Mouse (Mus musculus): ENCODE data around the gene Aox2. TPM values are rescaled to one million over a fixed set of nuclear protein-coding genes. Genes with fewer than 3 reads are reported as not detected.

The Aox2 gene
- not detected in 2 replicates for polyA plus RNA-seq (2012)

DNA sequence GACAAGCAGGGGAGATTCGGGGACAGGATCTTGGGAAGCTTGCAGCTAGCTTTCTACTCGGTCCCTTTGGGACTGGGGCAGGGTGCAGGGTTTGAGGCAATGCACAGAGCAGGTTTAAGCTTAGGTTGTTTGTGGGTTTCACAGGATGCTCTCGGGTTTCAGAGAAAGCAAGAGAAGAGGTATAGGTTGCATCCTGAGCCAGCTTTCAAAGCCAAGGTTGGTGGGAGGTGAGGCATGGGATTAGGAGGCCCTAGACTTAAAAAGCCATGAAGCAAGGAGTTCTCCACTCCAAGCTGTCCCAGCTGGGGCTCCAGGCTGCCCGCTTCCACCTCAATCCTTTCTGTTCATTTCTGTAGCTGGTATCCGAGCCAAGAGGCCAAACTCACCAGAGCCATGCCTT, at the start of gene Aox2:
Aox2 (plus strand) TSS at position 301 of the 400 bp plus-strand sequence.
- H3K4me1 ChIP-seq (ENCODE audit: control insufficient read depth): no peaks in the 10 kb centered on the region
- H3K36me3 ChIP-seq (ENCODE audit: control insufficient read depth): no peaks in the 10 kb centered on the region
- H3K4me3 ChIP-seq (replicated peaks): no peak within 1 kb of the TSS
- no peaks in the 10 kb centered on the region for H3K27me3 ChIP-seq (ENCODE audit: control insufficient read depth)
- H3K9me3 ChIP-seq (ENCODE audit: control insufficient read depth, low read length): no peaks in the 10 kb centered on the region
- no peak for TF ChIP-seq TAL1 (IDR thresholded peaks at IDR 0.05; ENCODE audit: low read length)
- TF ChIP-seq GATA1 (IDR thresholded peaks at IDR 0.05; ENCODE audit: low read length): no peak

DNA sequence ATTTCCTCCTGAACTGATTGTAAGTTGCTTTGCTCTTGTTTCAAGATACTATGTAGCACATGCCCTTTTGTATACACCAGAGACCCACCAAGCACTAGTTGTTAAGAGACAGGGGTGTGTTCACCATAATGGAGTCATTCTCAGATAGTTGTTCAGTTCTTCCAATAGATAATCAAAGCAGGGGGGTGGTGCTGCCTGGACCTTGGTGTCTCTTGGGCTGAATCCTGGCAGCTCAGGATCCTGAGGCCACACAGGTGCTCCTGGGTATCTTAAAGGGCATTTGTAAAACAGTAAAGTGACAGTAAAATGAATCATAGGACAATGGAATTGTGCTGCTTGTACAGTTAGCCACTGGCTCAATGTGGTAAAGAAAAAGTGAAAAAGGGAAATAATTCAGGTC, 49.2 kb upstream of the Aox2 start:
- Histone ChIP-seq H3K36me3 (ENCODE audit: control insufficient read depth) (no peaks in the 10 kb centered on the region), H3K4me3 (replicated peaks) (no peak overlapping the region), H3K4me1 (ENCODE audit: control insufficient read depth) (no peaks in the 10 kb centered on the region), H3K27me3 (ENCODE audit: control insufficient read depth) (no peaks in the 10 kb centered on the region), H3K9me3 (ENCODE audit: control insufficient read depth, low read length) (no peaks in the 10 kb centered on the region)
- TF ChIP-seq GATA1 (IDR thresholded peaks at IDR 0.05; ENCODE audit: low read length) (no peak), TAL1 (IDR thresholded peaks at IDR 0.05; ENCODE audit: low read length) (no peak)

DNA sequence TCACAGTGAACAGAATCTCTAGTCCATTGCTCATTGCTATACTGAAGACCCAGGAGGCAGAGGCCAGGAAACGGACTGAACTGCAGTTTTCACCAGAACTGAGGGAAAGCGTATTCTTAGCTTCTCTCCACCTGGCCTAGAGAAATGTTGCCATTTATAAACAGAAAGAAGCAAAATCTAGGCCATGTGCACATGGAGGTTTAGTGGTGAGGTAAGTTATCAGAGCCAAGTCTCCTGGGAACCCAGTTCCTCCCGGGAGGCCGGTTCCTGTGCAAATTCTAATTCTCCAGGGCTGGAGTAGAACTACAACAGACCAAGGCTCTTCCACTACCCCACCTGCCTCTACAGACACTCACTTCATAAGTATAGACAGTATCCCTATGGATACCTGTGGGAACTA, 48.4 kb upstream of the Aox2 start:
- Histone ChIP-seq H3K27me3 (ENCODE audit: control insufficient read depth) (no peaks in the 10 kb centered on the region), H3K4me3 (replicated peaks) (no peak overlapping the region), H3K4me1 (ENCODE audit: control insufficient read depth) (no peaks in the 10 kb centered on the region), H3K9me3 (ENCODE audit: control insufficient read depth, low read length) (no peaks in the 10 kb centered on the region), H3K36me3 (ENCODE audit: control insufficient read depth) (no peaks in the 10 kb centered on the region)
- TF ChIP-seq TAL1 (IDR thresholded peaks at IDR 0.05; ENCODE audit: low read length): no peak
- TF ChIP-seq GATA1 (IDR thresholded peaks at IDR 0.05; ENCODE audit: low read length): no peak

DNA sequence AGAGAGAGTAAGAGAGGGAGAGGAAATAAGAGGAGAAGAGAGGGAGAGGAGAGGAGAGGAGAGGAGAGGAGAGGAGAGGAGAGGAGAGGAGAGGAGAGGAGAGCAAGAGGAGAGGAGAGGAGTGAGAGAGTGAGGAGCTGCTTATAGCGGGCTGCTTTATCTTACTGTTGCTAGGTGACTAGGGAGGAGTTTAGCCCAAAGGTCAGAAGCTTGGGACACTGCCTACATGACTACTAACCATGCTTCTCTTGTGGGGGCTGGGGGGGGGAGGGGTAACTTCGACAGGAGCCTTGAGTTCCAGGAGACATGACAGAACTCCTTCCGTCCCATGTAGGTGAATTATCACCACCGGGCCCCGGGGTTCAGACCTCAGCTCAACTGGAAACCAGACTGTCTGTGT, 47.6 kb upstream of the Aox2 start:
- TF ChIP-seq TAL1 (IDR thresholded peaks at IDR 0.05; ENCODE audit: low read length) (no peak), GATA1 (IDR thresholded peaks at IDR 0.05; ENCODE audit: low read length) (no peak)
- Histone ChIP-seq H3K36me3 (ENCODE audit: control insufficient read depth) (no peaks in the 10 kb centered on the region), H3K4me3 (replicated peaks) (no peak overlapping the region), H3K27me3 (ENCODE audit: control insufficient read depth) (no peaks in the 10 kb centered on the region), H3K9me3 (ENCODE audit: control insufficient read depth, low read length) (no peaks in the 10 kb centered on the region), H3K4me1 (ENCODE audit: control insufficient read depth) (no peaks in the 10 kb centered on the region)

DNA sequence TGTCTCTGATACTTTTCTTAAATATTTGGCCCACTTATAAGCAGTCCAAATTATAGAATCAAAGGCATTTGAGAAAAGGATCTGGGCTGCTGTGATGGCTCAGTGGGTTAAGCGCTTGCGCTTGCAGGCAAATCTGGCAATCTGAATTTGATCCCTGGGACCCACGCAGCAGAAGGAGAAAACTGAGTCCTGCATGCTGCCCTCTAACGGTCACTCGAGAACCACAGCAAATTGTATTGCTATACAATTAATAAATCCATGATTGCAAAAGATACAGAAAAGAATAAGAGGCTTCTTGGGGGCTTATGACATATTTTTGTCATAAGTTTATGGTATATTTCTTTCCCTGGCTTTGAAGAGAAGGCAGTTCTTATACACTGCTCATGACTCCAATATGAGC, 42.7 kb upstream of the Aox2 start:
- Histone ChIP-seq H3K36me3 (ENCODE audit: control insufficient read depth) (no peaks in the 10 kb centered on the region), H3K4me3 (replicated peaks) (no peak overlapping the region), H3K4me1 (ENCODE audit: control insufficient read depth) (no peaks in the 10 kb centered on the region), H3K27me3 (ENCODE audit: control insufficient read depth) (no peaks in the 10 kb centered on the region), H3K9me3 (ENCODE audit: control insufficient read depth, low read length) (no peaks in the 10 kb centered on the region)
- TF ChIP-seq GATA1 (IDR thresholded peaks at IDR 0.05; ENCODE audit: low read length) (no peak), TAL1 (IDR thresholded peaks at IDR 0.05; ENCODE audit: low read length) (no peak)

DNA sequence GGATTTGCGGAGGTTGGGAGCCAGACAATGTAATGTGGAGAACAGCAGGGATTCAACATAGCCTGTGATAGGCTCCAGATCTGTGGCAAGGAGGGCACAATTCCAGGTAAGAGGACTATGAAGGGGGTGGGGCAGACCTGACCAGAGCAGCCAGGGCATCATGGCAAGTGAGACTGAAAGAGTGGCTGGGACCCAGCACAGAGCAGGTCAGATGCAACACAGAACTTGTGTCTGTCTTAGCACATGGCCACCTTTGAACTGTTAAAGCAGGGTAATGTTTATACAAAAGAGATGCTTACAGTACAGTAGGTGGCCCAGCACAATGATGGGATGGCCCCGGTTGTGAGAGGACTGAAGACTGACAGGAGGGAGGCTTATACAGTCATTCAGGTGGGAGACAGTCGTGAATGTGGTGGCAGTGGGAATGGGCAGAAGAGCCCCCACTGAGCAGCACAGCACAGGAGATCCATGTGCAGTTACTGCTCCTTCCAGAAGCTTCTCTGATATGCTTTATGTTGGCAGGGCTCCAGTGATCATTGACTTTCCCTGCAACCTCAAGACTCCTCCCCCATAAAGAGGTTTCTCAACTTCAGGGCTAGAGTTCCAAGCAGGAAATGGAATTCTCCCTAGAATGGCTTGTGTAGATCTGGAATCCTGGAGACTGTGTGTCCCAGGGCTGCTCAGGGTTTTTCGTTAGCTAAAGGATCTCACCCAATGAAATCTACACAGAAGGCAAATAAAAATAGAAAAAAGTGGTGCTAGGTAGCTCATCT, 40.4 kb upstream of the Aox2 start:
- Histone ChIP-seq H3K27me3 (ENCODE audit: control insufficient read depth) (no peaks in the 10 kb centered on the region), H3K4me1 (ENCODE audit: control insufficient read depth) (no peaks in the 10 kb centered on the region), H3K36me3 (ENCODE audit: control insufficient read depth) (no peaks in the 10 kb centered on the region), H3K4me3 (replicated peaks) (no peak overlapping the region), H3K9me3 (ENCODE audit: control insufficient read depth, low read length) (no peaks in the 10 kb centered on the region)
- TF ChIP-seq TAL1 (IDR thresholded peaks at IDR 0.05; ENCODE audit: low read length) (no peak), GATA1 (IDR thresholded peaks at IDR 0.05; ENCODE audit: low read length) (no peak)

DNA sequence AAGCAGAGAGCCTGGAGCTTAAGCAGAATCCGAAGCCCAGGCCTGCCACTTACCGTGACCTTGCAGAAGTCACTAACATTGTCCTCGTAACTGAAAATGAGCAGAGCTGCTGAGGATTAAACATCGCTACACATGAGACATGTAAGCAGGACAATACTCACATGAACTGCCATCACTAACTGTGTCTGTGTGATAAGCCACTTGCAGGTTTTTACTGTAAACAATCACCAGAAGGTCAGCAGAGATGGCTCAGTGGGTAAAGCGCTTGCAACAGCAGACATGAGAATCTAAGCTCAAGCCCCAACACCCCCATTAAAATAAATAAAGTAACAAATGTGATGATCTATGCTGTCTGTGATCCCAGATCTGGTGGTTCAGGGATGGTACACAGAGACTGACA, 39.7 kb upstream of the Aox2 start:
- Histone ChIP-seq H3K4me3 (replicated peaks) (no peak overlapping the region), H3K27me3 (ENCODE audit: control insufficient read depth) (no peaks in the 10 kb centered on the region), H3K4me1 (ENCODE audit: control insufficient read depth) (no peaks in the 10 kb centered on the region), H3K9me3 (ENCODE audit: control insufficient read depth, low read length) (no peaks in the 10 kb centered on the region), H3K36me3 (ENCODE audit: control insufficient read depth) (no peaks in the 10 kb centered on the region)
- TF ChIP-seq TAL1 (IDR thresholded peaks at IDR 0.05; ENCODE audit: low read length) (no peak), GATA1 (IDR thresholded peaks at IDR 0.05; ENCODE audit: low read length) (no peak)

DNA sequence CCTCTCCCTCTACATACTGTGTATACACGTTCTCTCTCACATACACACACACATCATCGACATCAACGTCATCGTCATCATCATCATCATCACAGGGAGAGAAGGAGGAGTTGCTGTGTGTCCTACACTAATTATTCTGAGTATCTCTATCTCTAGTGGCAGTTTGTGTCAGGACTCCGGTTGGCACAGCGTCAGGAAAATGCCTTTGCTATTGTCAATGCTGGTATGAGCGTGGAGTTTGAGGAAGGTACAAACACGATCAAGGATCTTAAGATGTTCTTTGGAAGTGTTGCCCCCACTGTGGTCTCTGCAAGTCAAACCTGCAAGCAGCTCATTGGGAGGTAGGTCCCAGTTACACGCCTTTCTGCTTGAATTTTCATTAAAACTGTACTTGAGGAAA, 39.2 kb upstream of the Aox2 start:
- no peaks in the 10 kb centered on the region for H3K36me3 ChIP-seq (ENCODE audit: control insufficient read depth)
- H3K4me3 ChIP-seq (replicated peaks): no peak overlapping the region
- TF ChIP-seq GATA1 (IDR thresholded peaks at IDR 0.05; ENCODE audit: low read length) (no peak), TAL1 (IDR thresholded peaks at IDR 0.05; ENCODE audit: low read length) (no peak)

DNA sequence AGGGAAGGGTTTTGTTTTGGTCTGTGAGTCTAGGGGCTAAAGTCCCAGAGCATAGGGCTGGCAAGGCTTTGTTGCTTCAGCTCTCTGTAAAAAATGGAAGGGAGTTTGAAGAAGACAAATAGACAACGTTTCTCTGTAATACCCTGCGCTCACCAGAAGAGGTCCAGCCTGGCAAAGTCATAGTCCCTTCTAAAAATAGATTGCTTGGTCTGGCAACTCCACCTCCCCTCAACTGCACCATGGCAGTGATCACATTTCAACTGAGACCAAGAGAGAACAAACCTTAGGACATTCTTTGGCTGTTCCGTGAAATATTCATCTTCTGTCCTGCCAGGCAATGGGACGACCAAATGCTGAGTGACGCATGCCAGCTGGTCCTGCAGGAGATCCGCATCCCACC, 37.8 kb upstream of the Aox2 start:
- no peaks in the 10 kb centered on the region for H3K4me1 ChIP-seq (ENCODE audit: control insufficient read depth)
- no peaks in the 10 kb centered on the region for H3K27me3 ChIP-seq (ENCODE audit: control insufficient read depth)
- TF ChIP-seq GATA1 (IDR thresholded peaks at IDR 0.05; ENCODE audit: low read length) (no peak), TAL1 (IDR thresholded peaks at IDR 0.05; ENCODE audit: low read length) (no peak)
- no peaks in the 10 kb centered on the region for H3K36me3 ChIP-seq (ENCODE audit: control insufficient read depth)
- H3K4me3 ChIP-seq (replicated peaks): no peak overlapping the region
- H3K9me3 ChIP-seq (ENCODE audit: control insufficient read depth, low read length): no peaks in the 10 kb centered on the region

More for the DNA sequence above, 39.2 kb upstream of the Aox2 start:
- Histone ChIP-seq H3K27me3 (ENCODE audit: control insufficient read depth) (no peaks in the 10 kb centered on the region), H3K4me1 (ENCODE audit: control insufficient read depth) (no peaks in the 10 kb centered on the region), H3K9me3 (ENCODE audit: control insufficient read depth, low read length) (no peaks in the 10 kb centered on the region)

DNA sequence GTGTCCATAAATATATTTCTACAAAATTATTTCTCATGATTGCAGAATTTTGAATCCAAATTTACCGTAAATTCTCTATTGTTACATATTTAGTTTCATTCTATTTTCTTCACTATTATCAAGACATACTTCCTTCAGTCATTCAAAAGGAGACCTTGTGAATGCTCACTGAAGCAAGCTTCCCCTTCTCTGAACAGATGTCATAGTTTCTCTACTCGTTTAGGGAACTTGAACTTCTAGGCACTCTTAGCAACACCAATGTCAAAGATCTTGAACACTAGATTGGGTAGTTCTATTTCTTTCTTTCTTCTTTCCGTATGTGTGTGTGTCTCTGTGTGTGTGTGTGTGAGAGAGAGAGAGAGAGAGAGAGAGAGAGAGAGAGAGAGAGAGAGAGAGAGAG, 33.6 kb upstream of the Aox2 start:
- Histone ChIP-seq H3K4me1 (ENCODE audit: control insufficient read depth) (no peaks in the 10 kb centered on the region), H3K9me3 (ENCODE audit: control insufficient read depth, low read length) (no peaks in the 10 kb centered on the region), H3K36me3 (ENCODE audit: control insufficient read depth) (no peaks in the 10 kb centered on the region), H3K27me3 (ENCODE audit: control insufficient read depth) (no peaks in the 10 kb centered on the region), H3K4me3 (replicated peaks) (no peak overlapping the region)
- no peak for TF ChIP-seq TAL1 (IDR thresholded peaks at IDR 0.05; ENCODE audit: low read length)
- TF ChIP-seq GATA1 (IDR thresholded peaks at IDR 0.05; ENCODE audit: low read length): no peak
